Mouse (Mus musculus) erythroblast, embryonic 14.5 days (primary cell): ENCODE data around the gene Pappa2. TPM values are rescaled to one million over a fixed set of nuclear protein-coding genes. Genes with fewer than 3 reads are reported as not detected.

Source experiments
- H3K27me3 ChIP-seq: 2 replicates; pipeline ENCODE4 v1.6.1; 2012; ENCODE audit warnings: inconsistent platforms; ENCODE audit not compliant: control insufficient read depth
- H3K36me3 ChIP-seq: 2 replicates; pipeline ENCODE4 v1.6.1; 2012; ENCODE audit warnings: mild to moderate bottlenecking, inconsistent platforms; ENCODE audit not compliant: control insufficient read depth
- H3K4me1 ChIP-seq: 2 replicates; pipeline ENCODE4 v1.6.1; 2012; ENCODE audit warnings: inconsistent platforms; ENCODE audit not compliant: control insufficient read depth
- H3K4me3 ChIP-seq: replicated peaks from 2 replicates; pipeline ENCODE3; 2012; ENCODE audit warnings: moderate library complexity, mild to moderate bottlenecking, inconsistent platforms
- H3K9me3 ChIP-seq: 2 replicates; pipeline ENCODE4 v1.6.1; 2012; ENCODE audit warnings: low read length, inconsistent platforms, mixed read lengths; ENCODE audit not compliant: control insufficient read depth
- GATA1 ChIP-seq: IDR thresholded peaks from 2 replicates; pipeline ENCODE4 v1.6.1; 2012; ENCODE audit warnings: low read length, inconsistent platforms, mixed read lengths
- TAL1 ChIP-seq: IDR thresholded peaks from 3 replicates; pipeline ENCODE4 v1.6.1; 2012; ENCODE audit warnings: low read length, inconsistent platforms, mixed read lengths
- polyA plus RNA-seq: library from polyadenylated mRNA; stranded (reverse); fragments of >175 nt; gene quantifications from 2 replicates; pipeline ENCODE4 v1.2.3, GENCODE M21; 2012

Pappa2 gene
- polyA plus RNA-seq, 1 experiment = not detected

DNA sequence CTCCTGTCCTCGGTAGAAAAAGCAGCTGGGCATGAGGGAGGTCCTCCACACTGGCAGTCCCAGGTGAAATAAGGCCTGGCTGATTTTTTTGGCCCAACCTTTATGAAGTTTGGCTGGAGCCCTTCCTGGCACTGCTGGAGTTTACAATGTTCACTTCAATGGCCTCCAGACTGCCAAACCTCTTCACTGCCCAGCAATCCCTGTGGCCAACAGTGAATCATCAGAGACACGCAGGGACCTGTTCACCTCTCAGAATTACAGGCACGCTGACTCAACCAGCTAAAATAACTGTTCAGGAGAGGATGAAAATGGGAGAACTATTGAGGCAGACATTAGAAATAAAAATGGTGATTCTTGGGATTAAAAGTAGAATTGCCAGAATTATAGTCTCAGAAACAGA is 63.2 kb downstream of the Pappa2 start:
- H3K4me1 ChIP-seq = no peaks in the 10 kb centered on the region
- TF ChIP-seq TAL1 (no peak), GATA1 (no peak)

DNA sequence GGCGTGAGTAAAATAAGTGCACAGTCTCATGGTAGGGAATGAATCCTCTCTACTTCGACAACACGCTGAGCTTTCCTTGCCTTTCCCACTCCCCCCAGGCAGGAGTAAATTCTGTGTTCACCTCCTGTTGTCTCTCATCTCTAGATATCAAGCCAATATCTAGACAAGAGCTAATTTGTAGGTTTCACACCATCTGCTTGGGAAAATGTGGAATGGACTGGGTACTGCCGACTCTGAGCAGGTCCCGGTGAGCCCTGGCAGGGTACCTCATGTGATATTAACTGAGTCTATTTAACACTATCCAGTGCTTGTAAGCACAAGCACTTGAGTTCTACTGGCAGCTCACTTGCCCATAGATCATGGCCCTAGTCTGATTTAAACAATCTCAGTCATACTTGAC is 64.7 kb downstream of the Pappa2 start:
- H3K27me3 ChIP-seq = no peaks in the 10 kb centered on the region
- H3K9me3 ChIP-seq = peaks cover 4% of the 10 kb centered on the region; the same call in 1 of the 2 replicates
- no peak overlapping the region for H3K4me3 ChIP-seq
- no peaks in the 10 kb centered on the region for H3K36me3 ChIP-seq
- H3K4me1 ChIP-seq = no peaks in the 10 kb centered on the region
- TF ChIP-seq TAL1 (no peak), GATA1 (no peak)

More for the DNA sequence above, 63.2 kb downstream of the Pappa2 start:
- Histone ChIP-seq H3K9me3 (peaks cover 4% of the 10 kb centered on the region; the same call in 1 of the 2 replicates), H3K4me3 (no peak overlapping the region), H3K36me3 (no peaks in the 10 kb centered on the region), H3K27me3 (no peaks in the 10 kb centered on the region)

DNA sequence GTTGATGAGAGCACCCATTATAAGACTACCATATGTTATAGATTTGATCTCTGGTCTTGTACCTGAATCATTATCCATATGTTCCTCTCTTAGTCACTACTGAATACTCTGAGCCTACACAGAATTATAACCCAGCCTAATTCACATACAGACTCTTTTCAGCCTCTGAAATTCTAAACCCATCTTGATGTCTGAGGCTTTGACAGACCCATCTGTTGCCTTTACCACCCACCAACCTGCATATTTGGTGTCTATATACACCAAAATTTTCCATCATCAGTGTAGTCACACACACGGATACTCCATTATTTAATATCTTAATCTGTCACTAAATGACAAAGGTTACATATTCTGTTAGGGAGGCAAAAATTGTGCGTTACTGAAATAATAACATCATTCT is 69.6 kb downstream of the Pappa2 start:
- TF ChIP-seq GATA1 (no peak), TAL1 (no peak)
- no peaks in the 10 kb centered on the region for H3K36me3 ChIP-seq
- no peak overlapping the region for H3K4me3 ChIP-seq
- H3K27me3 ChIP-seq = no peaks in the 10 kb centered on the region
- no peaks in the 10 kb centered on the region for H3K4me1 ChIP-seq
- H3K9me3 ChIP-seq = peaks cover 8% of the 10 kb centered on the region

DNA sequence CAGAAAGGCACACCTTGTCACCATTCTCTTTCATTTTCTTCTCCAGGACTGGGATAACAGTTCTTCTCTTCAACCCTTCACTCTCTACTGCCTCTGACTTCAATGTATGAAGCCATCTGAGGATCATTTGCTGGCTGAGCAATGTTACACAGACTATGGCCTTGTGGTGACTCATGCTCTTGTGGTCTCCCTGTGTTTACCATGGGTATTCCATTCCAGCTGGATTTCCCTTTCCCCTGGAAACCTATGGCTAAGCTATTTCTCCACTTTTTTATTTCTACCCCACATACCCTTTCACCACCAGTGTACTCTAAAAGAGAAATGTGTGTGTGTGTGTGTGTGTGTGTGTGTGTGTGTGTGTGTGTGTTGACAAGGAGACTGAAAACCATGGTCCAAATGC is 83.0 kb downstream of the Pappa2 start:
- TF ChIP-seq TAL1 (no peak), GATA1 (no peak)
- no peaks in the 10 kb centered on the region for H3K27me3 ChIP-seq
- H3K4me1 ChIP-seq = no peaks in the 10 kb centered on the region
- no peaks in the 10 kb centered on the region for H3K36me3 ChIP-seq
- 0 out of 2 replicates have a peak, but pooled peaks cover 2% of the 10 kb centered on the region for H3K9me3 ChIP-seq
- H3K4me3 ChIP-seq = no peak overlapping the region

DNA sequence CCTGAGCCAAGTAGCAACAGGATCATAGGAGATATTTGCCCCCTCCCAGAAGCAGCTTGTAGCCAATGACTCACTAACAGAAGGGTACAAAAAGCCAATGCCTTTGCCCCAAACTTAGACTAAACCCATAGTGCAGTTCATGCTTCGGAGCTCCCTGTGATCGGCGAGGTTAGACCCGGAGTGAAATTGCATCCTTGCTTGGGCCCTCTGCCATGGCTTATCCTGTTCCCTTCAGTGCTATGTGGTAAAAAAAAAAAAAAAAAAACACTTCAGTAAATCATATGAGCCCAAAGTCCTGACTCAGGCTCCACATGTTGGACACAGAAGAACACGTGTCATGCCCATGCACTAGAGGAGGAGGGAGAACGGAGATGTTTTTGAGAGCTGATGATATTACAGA is 85.8 kb downstream of the Pappa2 start:
- H3K4me3 ChIP-seq = no peak overlapping the region
- H3K9me3 ChIP-seq = peaks cover 2% of the 10 kb centered on the region; the same call in 1 of the 2 replicates
- TF ChIP-seq GATA1 (no peak), TAL1 (no peak)
- no peaks in the 10 kb centered on the region for H3K4me1 ChIP-seq
- H3K27me3 ChIP-seq = no peaks in the 10 kb centered on the region
- H3K36me3 ChIP-seq = no peaks in the 10 kb centered on the region

DNA sequence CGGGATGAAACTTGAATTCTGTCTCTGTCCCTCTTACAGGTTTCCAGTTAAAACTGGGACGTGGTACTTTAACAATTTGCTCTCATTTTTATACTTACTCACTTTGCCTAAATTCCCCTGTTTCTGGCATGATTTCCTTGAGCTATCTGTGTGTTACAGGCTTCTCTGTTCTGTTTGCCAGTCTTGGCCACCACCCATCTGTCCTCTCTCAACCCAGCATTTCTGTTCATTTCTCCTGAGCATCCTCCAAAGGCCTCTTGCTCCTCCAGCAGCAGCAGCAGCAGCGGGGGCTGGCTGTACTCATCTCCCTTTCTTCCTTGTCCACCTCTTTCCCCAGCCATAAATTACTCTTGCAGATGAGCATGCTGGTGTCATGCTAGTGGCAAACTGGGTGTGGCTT is 104.8 kb downstream of the Pappa2 start:
- TF ChIP-seq TAL1 = no peak
- TF ChIP-seq GATA1 = no peak
- Histone ChIP-seq H3K4me1 (no peaks in the 10 kb centered on the region), H3K9me3 (no peaks in the 10 kb centered on the region; the same call in 1 of the 2 replicates), H3K4me3 (no peak overlapping the region), H3K36me3 (no peaks in the 10 kb centered on the region), H3K27me3 (no peaks in the 10 kb centered on the region)

DNA sequence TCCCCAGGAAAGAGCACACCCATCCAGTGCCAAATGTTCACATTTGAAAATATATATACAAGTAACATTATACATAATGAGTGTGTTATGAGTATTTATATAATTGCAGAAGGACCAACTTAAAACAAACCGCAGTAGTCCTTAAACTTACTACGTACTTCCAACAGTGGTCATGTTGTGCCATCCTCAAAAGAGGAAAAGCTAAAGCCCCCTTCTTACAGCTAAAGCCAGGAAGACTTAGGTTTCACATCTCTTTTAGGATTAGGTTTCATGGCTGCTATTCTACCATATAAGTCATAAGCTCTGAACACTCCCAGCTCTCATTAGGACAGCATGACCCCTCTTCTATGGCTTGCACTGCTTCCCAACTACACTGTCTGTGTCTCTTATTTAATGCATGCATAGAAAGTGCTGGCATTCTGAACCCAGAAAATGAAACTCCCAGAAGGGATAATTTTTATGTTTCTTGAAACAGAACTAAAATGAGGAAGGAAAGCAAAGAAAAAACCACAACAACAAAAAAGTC is 105.7 kb downstream of the Pappa2 start:
- Histone ChIP-seq H3K9me3 (no peaks in the 10 kb centered on the region; the same call in 1 of the 2 replicates), H3K4me3 (no peak overlapping the region), H3K4me1 (no peaks in the 10 kb centered on the region), H3K27me3 (no peaks in the 10 kb centered on the region), H3K36me3 (no peaks in the 10 kb centered on the region)
- no peak for TF ChIP-seq GATA1
- TF ChIP-seq TAL1 = no peak

DNA sequence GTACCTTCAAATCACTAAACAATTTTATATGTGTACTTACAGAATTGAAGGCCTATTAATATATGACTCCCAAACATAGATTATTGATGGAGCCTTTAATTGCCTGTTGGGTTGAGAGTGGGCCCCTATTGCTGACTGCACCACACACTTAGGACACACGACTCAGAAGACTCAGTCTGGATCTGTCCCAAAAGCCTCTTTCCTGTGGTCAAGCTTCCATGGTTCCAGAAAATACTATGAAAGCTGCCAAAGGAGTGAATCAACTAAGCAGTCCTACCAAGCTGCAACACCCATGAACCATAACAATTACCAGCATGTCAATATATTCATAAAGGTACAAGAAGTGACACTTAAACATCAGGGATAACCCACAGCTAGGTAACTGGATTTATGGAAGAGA is 106.7 kb downstream of the Pappa2 start:
- no peaks in the 10 kb centered on the region; the same call in 1 of the 2 replicates for H3K9me3 ChIP-seq
- H3K4me3 ChIP-seq = no peak overlapping the region
- TF ChIP-seq GATA1 (no peak), TAL1 (no peak)
- no peaks in the 10 kb centered on the region for H3K4me1 ChIP-seq
- H3K36me3 ChIP-seq = no peaks in the 10 kb centered on the region
- no peaks in the 10 kb centered on the region for H3K27me3 ChIP-seq

DNA sequence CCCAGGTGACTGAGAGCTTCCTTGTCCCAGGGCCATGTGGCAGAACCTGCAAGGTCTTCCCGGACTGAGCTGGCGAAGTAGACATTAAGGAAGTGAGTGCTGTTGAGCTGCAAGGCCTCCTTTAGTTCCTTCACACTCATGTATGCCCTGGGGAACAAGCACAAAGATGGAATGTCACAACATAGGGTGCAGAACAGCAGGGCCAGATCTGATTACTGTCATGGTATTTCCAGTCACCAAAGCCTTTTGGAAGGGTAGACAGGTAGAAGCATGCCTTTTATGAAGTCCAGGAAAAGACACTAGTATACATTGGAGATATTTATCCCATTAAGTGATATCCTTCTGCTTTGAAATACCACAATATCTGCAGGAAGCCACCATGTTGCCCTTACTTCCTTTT is 108.9 kb downstream of the Pappa2 start:
- no peak for TF ChIP-seq TAL1
- TF ChIP-seq GATA1 = no peak
- H3K4me3 ChIP-seq = no peak overlapping the region
- H3K36me3 ChIP-seq = no peaks in the 10 kb centered on the region
- H3K9me3 ChIP-seq = no peaks in the 10 kb centered on the region
- H3K27me3 ChIP-seq = no peaks in the 10 kb centered on the region
- H3K4me1 ChIP-seq = no peaks in the 10 kb centered on the region

DNA sequence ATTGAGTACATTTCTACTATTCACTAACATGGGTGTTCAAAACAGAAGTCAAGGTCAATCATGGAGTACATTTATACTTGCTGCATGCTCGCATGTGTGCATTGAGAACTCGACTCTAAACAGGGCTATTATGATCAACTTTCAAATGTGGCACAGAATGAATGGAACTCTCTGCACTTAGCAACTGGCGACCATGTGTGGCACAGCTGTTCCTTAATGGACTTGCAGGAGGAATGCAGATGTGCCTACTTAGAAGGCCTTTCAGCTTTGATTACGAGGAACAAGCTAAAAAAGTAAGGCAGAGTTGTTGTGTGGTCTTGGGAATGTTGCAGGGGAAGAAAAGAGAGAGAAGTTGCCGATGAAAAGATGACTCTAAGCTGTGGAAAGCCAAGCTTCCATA is 120.1 kb downstream of the Pappa2 start:
- H3K9me3 ChIP-seq = no peaks in the 10 kb centered on the region; the same call in none of the 2 replicates
- H3K36me3 ChIP-seq = no peaks in the 10 kb centered on the region

More for the DNA sequence above, 120.1 kb downstream of the Pappa2 start:
- no peak for TF ChIP-seq GATA1
- TF ChIP-seq TAL1 = no peak
- no peak overlapping the region for H3K4me3 ChIP-seq
- H3K4me1 ChIP-seq = no peaks in the 10 kb centered on the region
- H3K27me3 ChIP-seq = no peaks in the 10 kb centered on the region
